Mouse (Mus musculus): ENCODE results near the gene Gm11639. TPM values are rescaled to one million over a fixed set of nuclear protein-coding genes. Genes with fewer than 3 reads are reported as not detected.

Gene Gm11639
- polyA plus RNA-seq, 1 experiment from 2014 or later = 0.01 TPM

DNA sequence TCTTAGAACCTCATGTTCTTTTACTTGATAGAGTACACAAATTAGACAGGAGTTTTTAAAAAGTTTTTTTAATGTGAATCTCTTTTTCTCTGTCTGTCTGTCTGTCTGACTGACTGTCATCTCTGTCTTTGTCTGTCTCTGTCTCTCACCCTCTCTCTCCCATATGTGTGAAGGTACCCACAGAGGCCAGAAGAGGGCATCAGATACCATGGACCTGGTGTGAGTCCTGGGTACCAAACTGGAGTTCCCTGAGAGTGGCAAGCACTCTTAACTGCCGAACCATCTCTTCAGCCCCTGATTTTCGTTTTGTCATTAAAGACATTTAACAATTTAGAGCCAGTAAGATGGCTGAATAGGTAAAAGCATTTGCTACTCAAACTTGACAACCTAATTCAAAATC, 21.6 kb downstream of the Gm11639 start:
- H3K36me3 ChIP-seq = no peaks in the 10 kb centered on the region
- ATAC-seq (ENCODE audit: insufficient number of reproducible peaks, low FRiP score, low TSS enrichment, low read depth) = no peak
- no peak overlapping the region for H3K4me2 ChIP-seq (replicated peaks)
- no peaks in the 10 kb centered on the region for H3K27me3 ChIP-seq
- H3K9ac ChIP-seq = no peak overlapping the region
- WGBS = 68% methylated on average over 2 of the region's 2 CpGs
- H3K4me3 ChIP-seq (replicated peaks) = no peak overlapping the region
- H3K27ac ChIP-seq (replicated peaks) = no peak overlapping the region
- H3K4me1 ChIP-seq = no peaks in the 10 kb centered on the region
- H3K9me3 ChIP-seq (replicated peaks) = no peaks in the 10 kb centered on the region

DNA sequence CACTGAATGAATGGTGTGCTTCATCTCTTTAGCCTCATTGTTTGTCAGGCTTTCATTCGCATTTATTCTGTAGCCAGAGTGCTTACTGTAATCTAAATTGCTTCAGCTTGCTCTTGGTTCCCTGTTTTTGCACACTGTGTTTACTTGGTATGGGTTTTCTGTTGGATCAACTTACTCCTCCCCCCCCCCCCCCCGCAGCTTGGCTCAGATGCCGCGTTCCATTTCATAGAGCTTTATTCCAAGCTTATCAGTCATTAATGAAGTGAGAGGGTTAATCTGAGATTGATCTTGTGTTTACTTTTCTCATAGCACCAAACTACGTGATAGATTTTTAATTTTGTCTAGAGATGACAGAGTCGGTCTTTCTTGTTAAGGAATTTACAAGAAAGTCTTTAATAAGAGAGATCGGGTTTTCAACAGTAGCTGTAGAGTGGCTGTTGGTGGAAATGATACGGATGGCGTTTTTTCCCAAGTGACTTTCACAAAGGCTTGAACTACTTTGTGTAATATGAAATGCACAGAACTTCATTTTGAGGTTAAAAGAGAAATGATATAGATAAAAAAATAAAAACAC, 59.6 kb downstream of the Gm11639 start:
- no peak for ATAC-seq (ENCODE audit: insufficient number of reproducible peaks, low FRiP score, low TSS enrichment, low read depth)
- H3K27ac ChIP-seq (replicated peaks) = no peak overlapping the region
- H3K9ac ChIP-seq = no peak overlapping the region
- no peaks in the 10 kb centered on the region for H3K4me1 ChIP-seq
- H3K4me2 ChIP-seq (replicated peaks) = no peak overlapping the region
- H3K4me3 ChIP-seq (replicated peaks) = no peak overlapping the region
- H3K27me3 ChIP-seq = no peaks in the 10 kb centered on the region
- H3K9me3 ChIP-seq (replicated peaks) = no peaks in the 10 kb centered on the region
- no peaks in the 10 kb centered on the region for H3K36me3 ChIP-seq
- WGBS = 75% methylated on average over 9 of the region's 9 CpGs

DNA sequence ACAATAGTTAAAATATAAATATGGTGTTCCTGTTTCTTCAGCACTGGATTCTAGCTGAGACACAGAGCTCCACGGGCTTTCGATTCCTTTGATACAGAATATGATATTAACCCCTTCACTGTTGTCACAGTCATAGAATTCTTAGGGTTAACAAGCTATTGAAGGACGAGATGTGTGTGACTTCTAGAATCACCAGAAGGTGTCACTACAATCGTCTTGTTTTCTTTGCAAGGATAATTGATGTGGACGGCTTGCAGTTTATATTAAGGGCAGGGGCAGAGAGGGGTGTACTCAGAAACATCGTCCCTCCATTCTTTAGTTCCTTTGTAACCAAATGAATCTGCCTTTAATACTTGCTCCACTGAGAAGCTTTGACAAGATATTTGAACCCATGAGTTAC, 80.3 kb downstream of the Gm11639 start:
- H3K9ac ChIP-seq = no peak overlapping the region
- no peaks in the 10 kb centered on the region for H3K36me3 ChIP-seq
- no peak overlapping the region for H3K4me3 ChIP-seq (replicated peaks)
- H3K27ac ChIP-seq (replicated peaks) = no peak overlapping the region
- no peaks in the 10 kb centered on the region for H3K27me3 ChIP-seq
- no peaks in the 10 kb centered on the region for H3K4me1 ChIP-seq
- no peaks in the 10 kb centered on the region for H3K9me3 ChIP-seq (replicated peaks)
- 28% methylated on average over 6 of the region's 6 CpGs for WGBS
- no peak overlapping the region for H3K4me2 ChIP-seq (replicated peaks)
- no peak for ATAC-seq (ENCODE audit: insufficient number of reproducible peaks, low FRiP score, low TSS enrichment, low read depth)

DNA sequence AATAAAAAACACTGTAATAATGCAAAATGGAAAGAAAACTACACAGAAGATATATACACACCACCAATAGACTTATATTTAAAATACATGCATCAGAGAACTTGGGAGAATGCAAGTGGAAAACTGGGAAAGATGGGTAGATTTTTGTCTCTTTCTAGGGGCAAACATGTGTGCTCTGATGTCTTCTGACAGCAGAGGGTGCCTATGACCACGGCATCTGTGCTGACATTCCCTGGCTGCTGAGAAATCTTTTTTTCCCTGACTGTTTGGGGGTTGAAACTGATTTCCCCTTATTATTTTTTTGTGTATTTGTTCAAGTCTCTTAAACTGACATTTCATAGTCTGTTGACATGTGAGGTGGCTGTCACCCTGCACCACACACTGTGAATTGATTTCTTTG, 81.6 kb downstream of the Gm11639 start:
- Histone ChIP-seq H3K9me3 (replicated peaks) (no peaks in the 10 kb centered on the region), H3K4me3 (replicated peaks) (no peak overlapping the region), H3K36me3 (no peaks in the 10 kb centered on the region), H3K4me1 (no peaks in the 10 kb centered on the region), H3K27ac (replicated peaks) (no peak overlapping the region), H3K27me3 (no peaks in the 10 kb centered on the region), H3K4me2 (replicated peaks) (no peak overlapping the region), H3K9ac (no peak overlapping the region)
- no peak for ATAC-seq (ENCODE audit: insufficient number of reproducible peaks, low FRiP score, low TSS enrichment, low read depth)
- 45% methylated on average over 1 of the region's 1 CpGs for WGBS

DNA sequence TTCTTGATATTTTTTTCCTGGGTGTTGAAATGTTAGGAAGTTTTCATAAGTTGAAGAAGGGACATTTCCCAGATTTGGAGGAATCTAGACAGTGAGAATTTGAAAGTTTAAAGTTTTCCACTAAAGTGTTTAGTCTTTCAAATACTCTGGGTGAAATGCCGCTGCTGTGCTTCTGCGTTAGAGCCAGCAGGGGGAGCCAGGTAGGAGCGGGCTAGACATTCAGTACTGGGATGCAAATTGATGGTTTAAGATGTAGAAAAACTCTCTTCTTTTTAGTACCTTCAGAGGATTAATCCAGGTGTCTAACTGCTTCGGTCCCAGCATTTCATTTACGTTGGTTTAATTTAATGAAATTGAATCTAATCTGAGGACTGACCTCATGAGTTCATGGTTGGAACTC, 82.6 kb downstream of the Gm11639 start:
- Histone ChIP-seq H3K9ac (no peak overlapping the region), H3K9me3 (replicated peaks) (no peaks in the 10 kb centered on the region), H3K36me3 (no peaks in the 10 kb centered on the region), H3K27me3 (no peaks in the 10 kb centered on the region), H3K4me3 (replicated peaks) (no peak overlapping the region), H3K27ac (replicated peaks) (no peak overlapping the region), H3K4me2 (replicated peaks) (no peak overlapping the region), H3K4me1 (no peaks in the 10 kb centered on the region)
- ATAC-seq (ENCODE audit: insufficient number of reproducible peaks, low FRiP score, low TSS enrichment, low read depth) = no peak
- WGBS = 9% methylated on average over 5 of the region's 5 CpGs

DNA sequence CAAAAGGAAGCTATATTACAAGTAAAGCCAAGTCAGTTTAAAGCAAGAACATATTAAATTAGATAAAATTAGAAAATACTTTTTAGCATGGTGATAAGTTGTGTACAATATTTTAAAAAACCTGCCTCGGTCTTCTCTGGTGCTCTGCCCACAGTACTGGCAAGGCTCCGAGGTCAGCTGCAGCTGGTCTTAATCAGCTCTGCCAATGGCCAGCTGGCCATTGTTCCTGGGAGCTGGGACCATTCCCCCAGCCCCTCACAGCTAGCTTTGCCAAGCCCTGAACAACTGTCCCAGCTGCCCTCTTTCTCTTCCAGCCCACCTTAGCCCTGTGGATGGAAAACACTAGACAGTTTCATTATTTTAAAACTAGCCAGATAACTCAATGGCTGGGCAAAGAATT, 93.3 kb downstream of the Gm11639 start:
- no peak overlapping the region for H3K4me3 ChIP-seq (replicated peaks)
- no peak overlapping the region for H3K4me2 ChIP-seq (replicated peaks)
- H3K4me1 ChIP-seq = no peaks in the 10 kb centered on the region
- ATAC-seq (ENCODE audit: insufficient number of reproducible peaks, low FRiP score, low TSS enrichment, low read depth) = no peak
- WGBS = 59% methylated on average over 2 of the region's 2 CpGs
- no peaks in the 10 kb centered on the region for H3K36me3 ChIP-seq
- H3K27ac ChIP-seq (replicated peaks) = no peak overlapping the region
- H3K27me3 ChIP-seq = no peaks in the 10 kb centered on the region
- H3K9me3 ChIP-seq (replicated peaks) = no peaks in the 10 kb centered on the region
- H3K9ac ChIP-seq = no peak overlapping the region

DNA sequence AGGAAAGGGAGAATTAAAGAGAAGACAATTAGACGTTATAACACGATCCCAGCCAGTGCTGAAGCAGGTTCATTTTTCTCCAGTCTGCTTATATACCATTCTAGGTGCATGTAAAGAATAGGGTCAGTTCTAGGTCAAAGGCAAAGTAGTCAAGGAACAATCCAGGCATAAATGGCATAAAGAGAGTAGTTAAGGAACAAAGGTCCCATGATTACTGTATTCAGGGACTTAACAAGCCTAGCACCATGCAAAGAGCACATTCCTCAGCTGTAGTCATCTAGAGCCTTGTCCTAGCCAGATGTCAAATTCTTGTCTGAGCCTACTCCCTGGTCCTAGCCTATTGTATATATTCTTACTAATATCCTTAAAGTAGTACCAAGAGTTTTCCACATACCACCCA, 259.2 kb downstream of the Gm11639 start:
- ATAC-seq (ENCODE audit: insufficient number of reproducible peaks, low FRiP score, low TSS enrichment, low read depth) = no peak

DNA sequence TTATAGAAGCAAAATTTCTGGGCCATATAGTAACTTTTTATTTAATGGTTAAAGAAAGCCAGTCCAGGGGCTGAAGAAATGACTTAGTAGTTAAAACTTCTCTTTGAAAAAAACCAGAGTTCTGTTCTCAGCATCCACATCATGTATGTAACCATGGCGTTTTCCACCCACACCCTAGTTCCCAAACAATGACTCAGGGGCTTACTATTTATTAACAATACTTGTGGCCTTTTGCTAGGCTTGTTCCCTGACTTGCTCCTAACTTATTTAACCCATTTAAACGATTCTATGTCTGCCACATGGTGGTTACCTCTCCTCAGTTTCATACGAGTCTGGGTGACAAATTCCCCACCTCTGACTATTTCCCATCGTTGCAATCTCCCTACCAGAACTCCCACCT, 266.8 kb downstream of the Gm11639 start:
- H3K36me3 ChIP-seq = no peaks in the 10 kb centered on the region
- ATAC-seq (ENCODE audit: insufficient number of reproducible peaks, low FRiP score, low TSS enrichment, low read depth) = no peak
- 57% methylated on average over 4 of the region's 4 CpGs for WGBS

More for the DNA sequence above, 259.2 kb downstream of the Gm11639 start:
- no peak overlapping the region for H3K4me3 ChIP-seq (replicated peaks)
- no peak overlapping the region for H3K9ac ChIP-seq
- no peak overlapping the region for H3K4me2 ChIP-seq (replicated peaks)
- no peaks in the 10 kb centered on the region for H3K4me1 ChIP-seq
- H3K27me3 ChIP-seq = no peaks in the 10 kb centered on the region
- H3K36me3 ChIP-seq = no peaks in the 10 kb centered on the region
- H3K9me3 ChIP-seq (replicated peaks) = no peaks in the 10 kb centered on the region
- 63% methylated on average over 2 of the region's 2 CpGs for WGBS
- H3K27ac ChIP-seq (replicated peaks) = no peak overlapping the region

DNA sequence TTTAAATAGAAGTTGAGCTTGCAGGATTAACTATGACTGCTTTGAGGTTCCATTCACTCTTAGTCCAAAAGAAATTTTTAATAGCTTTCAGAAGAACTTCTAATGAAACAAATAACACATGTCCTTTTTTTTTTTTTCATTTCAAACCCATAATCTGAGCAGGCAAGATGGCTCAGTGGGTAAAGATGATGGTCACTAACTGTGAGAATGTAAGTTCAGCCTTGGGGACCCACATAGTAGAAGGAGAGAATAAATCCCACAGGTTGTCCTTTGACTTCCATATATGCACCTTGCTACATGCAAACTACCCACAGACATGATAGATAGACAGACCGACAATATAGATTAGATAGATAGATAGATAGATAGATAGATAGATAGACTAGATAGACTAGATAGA, 282.4 kb downstream of the Gm11639 start:
- ATAC-seq (ENCODE audit: insufficient number of reproducible peaks, low FRiP score, low TSS enrichment, low read depth) = no peak
- Histone ChIP-seq H3K9ac (no peak overlapping the region), H3K27ac (replicated peaks) (no peak overlapping the region), H3K36me3 (no peaks in the 10 kb centered on the region), H3K4me2 (replicated peaks) (no peak overlapping the region), H3K27me3 (no peaks in the 10 kb centered on the region), H3K4me1 (no peaks in the 10 kb centered on the region), H3K9me3 (replicated peaks) (no peaks in the 10 kb centered on the region), H3K4me3 (replicated peaks) (no peak overlapping the region)
- 93% methylated on average over 1 of the region's 1 CpGs for WGBS

More for the DNA sequence above, 266.8 kb downstream of the Gm11639 start:
- Histone ChIP-seq H3K9ac (no peak overlapping the region), H3K27me3 (no peaks in the 10 kb centered on the region), H3K4me3 (replicated peaks) (no peak overlapping the region), H3K27ac (replicated peaks) (no peak overlapping the region), H3K9me3 (replicated peaks) (no peaks in the 10 kb centered on the region), H3K4me1 (no peaks in the 10 kb centered on the region), H3K4me2 (replicated peaks) (no peak overlapping the region)

DNA sequence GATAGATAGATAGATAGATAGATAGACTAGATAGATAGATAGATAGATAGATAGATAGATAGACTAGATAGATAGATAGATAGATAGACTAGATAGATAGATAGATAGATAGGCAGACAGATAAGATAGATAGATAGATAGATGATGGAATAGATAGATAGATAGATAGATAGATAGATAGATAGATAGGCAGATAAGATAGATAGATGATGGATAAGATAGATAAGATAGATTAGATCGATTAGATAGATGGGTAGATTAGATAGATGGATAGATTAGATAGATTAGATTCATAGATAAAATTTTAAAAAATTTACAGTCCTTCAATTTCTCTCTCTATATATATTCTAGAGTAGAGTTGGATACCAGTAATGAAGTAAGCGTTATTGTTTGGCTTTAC, 282.9 kb downstream of the Gm11639 start:
- no peak for ATAC-seq (ENCODE audit: insufficient number of reproducible peaks, low FRiP score, low TSS enrichment, low read depth)
- Histone ChIP-seq H3K4me1 (no peaks in the 10 kb centered on the region), H3K4me2 (replicated peaks) (no peak overlapping the region), H3K36me3 (no peaks in the 10 kb centered on the region), H3K9me3 (replicated peaks) (no peaks in the 10 kb centered on the region), H3K27ac (replicated peaks) (no peak overlapping the region), H3K27me3 (no peaks in the 10 kb centered on the region), H3K9ac (no peak overlapping the region), H3K4me3 (replicated peaks) (no peak overlapping the region)
- WGBS = 89% methylated on average over 2 of the region's 2 CpGs

DNA sequence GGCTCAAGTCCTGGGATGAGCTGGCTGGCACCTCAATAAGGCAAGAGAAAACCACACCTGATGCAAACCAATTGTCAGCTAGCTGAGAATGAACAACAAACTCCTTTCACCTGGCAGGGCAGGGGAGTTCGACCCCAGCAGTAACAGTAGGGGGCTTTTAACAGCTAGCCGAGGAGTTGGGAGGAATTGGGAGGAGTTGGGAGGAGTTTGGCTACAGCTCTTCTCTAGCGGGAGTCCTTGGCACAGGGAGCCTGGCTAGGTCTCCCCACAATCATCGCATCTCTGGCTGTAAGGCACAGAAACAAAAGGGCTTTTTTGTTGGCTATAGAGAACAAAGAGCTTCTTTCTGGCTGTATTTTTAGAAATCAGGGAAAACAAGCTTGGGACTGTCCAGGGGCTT, 285.8 kb downstream of the Gm11639 start:
- H3K4me2 ChIP-seq (replicated peaks) = no peak overlapping the region
- H3K27me3 ChIP-seq = no peaks in the 10 kb centered on the region
- WGBS = 4% methylated on average over 4 of the region's 4 CpGs
- H3K4me3 ChIP-seq (replicated peaks) = no peak overlapping the region
- H3K9me3 ChIP-seq (replicated peaks) = no peaks in the 10 kb centered on the region
- no peak overlapping the region for H3K27ac ChIP-seq (replicated peaks)
- no peak overlapping the region for H3K9ac ChIP-seq
- no peak for ATAC-seq (ENCODE audit: insufficient number of reproducible peaks, low FRiP score, low TSS enrichment, low read depth)
- no peaks in the 10 kb centered on the region for H3K36me3 ChIP-seq
- H3K4me1 ChIP-seq = no peaks in the 10 kb centered on the region

DNA sequence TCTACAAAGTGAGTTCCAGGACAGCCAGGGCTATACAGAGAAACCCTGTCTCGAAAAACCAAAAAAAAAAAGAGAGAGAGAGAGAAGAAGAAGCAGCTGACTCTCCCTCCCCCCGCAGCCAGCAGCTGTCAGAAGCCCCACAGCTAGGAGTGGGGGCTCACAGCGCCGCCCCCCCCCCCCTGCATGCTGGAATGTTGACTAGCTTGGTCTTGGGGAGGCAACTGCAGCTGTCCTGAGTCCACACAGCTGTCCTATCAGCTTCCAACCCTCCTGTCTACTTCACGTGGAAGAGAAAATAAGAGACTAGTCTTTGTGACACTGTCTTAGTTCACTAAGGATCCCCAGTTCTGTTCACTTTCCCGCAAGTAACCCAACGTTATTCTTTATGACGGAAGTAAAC, 287.0 kb downstream of the Gm11639 start:
- 67% methylated on average over 8 of the region's 8 CpGs for WGBS
- no peak overlapping the region for H3K9ac ChIP-seq
- no peak overlapping the region for H3K27ac ChIP-seq (replicated peaks)
- no peaks in the 10 kb centered on the region for H3K36me3 ChIP-seq
- no peaks in the 10 kb centered on the region for H3K27me3 ChIP-seq
- H3K9me3 ChIP-seq (replicated peaks) = no peaks in the 10 kb centered on the region
- H3K4me3 ChIP-seq (replicated peaks) = no peak overlapping the region
- ATAC-seq (ENCODE audit: insufficient number of reproducible peaks, low FRiP score, low TSS enrichment, low read depth) = no peak
- no peaks in the 10 kb centered on the region for H3K4me1 ChIP-seq
- H3K4me2 ChIP-seq (replicated peaks) = no peak overlapping the region

All from embryonic facial prominence, embryonic 15.5 days (tissue).